Mouse (Mus musculus) cerebellum, postnatal 25 days (tissue): ENCODE results near the gene Cux2.
A peak's percentile ranks its signal among the peaks of the same experiment; 100 is the strongest.
"Not testable (repeated sequence)": the region's sequence is repeated elsewhere in the genome, so short reads cannot be mapped to it uniquely, and the experiment has no call there.

Source experiments
- DNase-seq, 2 experiments: peaks; one replicate each; pipeline ENCODE4 v3.0.0; 2021; ENCODE audit warnings: mixed read lengths in 2 of 2

Cux2 gene

DNA sequence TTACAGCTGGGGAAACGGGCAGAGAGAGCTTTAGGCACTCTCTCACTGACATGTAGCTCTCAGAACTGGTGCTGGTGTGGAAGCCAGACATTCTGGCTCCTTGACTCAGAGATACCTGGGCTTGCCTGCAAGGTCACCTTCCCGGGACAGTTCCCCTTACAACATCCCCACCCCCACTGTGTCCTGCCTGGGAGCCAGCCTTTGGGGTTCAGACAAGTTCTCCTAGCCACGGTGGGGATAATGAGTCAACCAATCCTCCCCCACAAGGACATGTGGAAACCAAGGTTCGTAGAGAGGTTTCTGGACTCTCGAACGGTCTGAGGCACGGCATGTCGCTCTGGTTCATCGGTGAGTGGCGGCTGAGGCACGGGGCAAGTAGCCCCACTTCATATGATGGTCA, 193.2 kb downstream of the Cux2 start:
- no peak for DNase-seq

DNA sequence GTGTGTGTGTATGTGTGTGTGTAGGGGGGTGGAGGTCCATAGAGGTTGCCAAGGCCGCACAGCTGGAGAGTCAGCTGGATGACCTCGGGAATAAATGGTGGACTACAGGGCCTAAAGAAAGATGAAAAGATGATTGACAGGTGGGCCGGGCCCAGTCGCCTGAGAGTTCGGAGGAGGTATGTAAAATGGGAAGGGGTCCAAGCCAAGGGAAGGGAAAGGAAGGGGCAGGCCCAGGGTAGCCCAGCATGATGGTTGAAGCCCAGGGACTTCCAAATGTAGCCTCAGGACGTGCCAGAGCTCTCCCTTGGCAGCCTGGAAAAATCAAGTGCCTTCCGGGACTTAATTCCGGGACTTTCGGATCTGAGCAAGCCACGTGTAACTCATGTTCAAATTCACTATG, 195.1 kb downstream of the Cux2 start:
- DNase-seq = no peak

DNA sequence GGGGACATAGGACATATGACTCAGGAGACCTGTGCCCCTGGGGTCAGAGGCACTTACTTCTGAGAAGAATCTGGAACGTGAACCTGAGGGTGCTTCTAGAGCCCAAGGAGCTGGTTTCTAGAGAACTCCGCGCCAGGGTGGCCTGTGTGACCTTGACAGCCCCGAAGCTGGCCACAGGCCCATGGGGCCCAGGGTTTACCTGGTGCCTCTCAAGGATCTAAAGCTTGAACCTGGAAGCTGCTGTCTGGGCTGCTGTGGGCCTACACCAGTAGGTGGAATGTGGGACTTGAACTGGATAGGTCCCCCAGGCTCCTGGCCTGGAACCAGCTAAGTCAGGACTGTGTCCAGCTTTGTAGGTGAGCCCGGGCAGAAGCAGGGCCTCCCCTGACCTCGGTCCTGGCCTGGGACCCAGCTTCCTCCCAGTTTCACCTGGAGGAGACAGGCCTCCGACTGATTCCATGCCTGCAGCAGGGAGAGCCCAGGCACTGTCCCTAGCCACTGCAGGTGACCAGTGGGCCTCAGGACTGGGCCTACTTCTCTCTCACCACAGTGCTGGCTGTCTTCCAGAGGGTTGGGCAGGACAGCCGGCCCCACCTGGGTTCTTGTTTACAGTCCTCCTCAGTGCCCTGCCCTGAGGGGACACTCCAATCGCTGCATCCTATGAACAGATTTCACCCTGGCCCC, 196.4 kb downstream of the Cux2 start:
- peak; percentile 43 to 65 for DNase-seq

DNA sequence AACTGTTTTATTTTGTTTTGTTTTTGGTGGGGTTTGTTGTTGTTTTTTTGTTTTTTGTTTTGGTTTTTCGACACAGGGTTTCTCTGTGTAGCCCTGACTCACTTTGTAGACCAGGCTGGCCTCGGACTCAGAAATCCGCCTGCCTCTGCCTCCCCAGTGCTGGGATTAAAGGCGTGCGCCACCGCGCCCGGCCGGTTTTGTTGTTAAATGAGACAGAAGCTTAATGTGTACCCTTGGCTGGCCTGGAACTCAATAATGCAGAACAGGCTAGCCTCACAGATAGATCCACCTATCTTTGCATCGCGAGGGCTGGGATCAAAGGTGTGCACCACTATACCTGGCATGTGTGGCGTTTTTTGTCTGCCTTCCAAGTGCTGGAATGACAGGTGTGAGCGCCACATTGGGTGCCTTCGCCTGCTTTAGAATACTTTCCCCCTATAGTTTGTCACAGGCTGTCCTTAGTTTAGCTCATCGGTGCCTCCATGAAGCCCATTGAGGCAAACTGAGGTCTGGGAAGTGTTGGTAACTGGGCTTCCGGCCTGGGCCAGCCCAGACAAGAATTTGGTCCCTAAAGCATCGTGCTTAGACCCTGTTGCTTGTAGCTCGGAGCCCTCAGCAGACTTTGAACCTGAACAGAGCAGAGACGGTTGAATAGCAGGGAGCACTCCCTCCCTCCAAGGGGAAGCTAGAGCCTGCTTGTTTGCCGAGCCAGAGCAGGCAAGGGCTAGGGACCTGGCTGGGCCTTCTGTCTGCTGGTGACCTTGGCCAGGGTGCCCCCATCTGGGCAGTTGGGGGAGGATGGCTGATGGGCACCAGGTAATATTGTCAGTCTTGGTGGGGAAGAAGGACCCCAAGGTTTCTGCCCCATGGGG, 200.2 kb downstream of the Cux2 start:
- peak in 1 of 2 experiments; percentile 39 for DNase-seq

DNA sequence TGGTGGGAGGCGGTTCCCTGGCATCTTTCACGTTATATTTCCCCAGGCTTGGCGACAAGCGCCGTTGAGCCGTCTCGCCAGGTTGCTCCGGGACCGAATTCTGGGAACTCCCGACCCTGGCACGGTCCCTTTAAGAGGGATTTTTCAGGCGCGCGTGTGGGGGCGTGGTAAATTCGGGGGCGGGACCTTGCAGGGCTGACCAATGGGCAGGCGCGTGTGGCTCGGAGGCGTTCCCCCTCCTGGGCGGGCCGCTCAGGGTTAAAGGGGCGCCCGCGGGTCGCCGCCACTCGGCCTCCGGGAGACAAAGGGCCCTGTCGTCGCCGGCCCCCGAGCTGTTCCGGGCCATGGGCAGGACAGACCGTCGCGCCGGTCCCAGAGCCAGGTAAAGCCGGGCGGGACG, 201.2 kb downstream of the Cux2 start, which contains the start of gene Pheta1:
Gene Pheta1 (plus strand): TSS at position 242 of the 400 bp plus-strand sequence.
- peak; percentile 95 to 97 for DNase-seq

DNA sequence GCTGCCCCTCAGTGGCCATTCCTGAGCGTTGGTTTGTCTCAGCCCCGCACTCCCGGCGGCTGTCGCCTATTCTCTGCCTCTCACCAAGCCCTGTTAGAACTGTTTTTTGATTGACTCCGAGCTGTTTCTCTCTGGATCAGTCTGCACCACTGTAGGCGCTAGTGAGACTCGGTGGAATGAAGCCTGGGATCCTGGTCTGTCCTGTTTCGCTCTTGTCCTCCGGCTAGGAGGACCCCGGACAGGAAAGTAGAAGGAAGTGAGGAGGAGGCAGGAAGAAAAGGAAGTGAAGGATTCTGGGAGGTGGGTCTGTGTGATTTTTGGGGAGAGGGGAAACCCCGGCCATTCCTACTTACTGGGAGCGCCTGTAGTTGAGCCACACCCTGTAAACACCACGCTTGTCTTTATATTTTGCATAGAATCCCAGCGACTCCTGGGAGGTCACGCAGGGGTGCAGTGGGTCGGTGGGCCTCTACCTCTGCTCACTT, 201.8 kb downstream of the Cux2 start:
- peak; percentile 61 to 67 for DNase-seq

DNA sequence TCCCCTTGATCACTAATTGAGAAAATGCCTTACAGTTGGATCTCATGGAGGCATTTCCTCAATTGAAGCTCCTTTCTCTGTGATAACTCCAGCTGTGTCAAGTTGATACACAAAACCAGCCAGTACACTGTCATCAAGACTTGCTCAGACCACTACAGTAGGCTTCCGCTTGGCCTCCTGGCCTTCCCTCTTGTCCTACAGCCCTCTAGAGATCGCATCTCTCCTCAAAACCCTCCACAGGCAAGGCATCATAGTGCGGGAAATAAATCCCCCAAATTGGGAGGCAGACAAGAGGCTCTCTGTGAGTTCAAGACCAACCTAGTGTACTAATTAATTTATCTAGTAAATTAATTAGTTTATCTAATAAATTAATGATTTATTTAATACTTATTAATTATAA, 202.6 kb downstream of the Cux2 start:
- not testable (repeated sequence) for DNase-seq

DNA sequence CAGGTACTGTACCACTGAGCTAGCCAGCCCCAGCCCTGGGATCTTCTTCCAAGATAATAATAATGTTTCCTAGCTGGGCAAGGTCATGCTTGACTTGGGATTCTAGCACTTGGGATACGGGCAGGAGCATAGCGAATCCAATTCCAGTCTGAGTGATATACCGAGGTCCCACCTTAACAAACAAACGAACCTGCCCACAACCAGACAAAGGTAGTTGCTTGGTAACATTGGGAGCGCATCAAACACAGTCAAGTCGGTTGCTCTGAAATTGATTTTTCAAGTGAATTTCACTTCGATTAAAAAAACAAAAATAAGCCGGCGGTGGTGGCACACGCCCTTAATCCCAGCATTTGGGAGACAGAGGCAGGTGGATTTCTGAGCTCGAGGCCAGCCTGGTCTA, 203.6 kb downstream of the Cux2 start:
- no peak for DNase-seq

DNA sequence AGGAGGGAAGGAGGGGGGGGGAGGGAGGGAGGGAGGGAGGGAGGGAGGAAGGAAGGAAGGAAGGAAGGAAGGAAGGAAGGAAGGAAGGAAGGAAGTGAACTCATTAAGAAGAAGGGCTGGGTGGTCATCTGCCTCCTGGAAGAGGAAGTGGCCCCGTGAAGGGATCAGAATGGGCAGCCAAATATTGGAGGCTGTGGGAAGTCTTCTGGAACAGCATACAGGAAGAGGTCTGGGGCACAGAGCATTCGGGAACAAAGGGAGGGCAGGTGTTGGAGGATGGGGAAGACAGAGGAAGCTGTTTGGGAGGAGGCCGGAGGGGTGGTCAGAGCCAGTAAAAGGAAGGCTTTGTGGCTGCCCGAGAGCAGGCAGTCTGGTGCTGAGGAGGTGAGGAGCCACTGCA, 204.5 kb downstream of the Cux2 start:
- no peak for DNase-seq

DNA sequence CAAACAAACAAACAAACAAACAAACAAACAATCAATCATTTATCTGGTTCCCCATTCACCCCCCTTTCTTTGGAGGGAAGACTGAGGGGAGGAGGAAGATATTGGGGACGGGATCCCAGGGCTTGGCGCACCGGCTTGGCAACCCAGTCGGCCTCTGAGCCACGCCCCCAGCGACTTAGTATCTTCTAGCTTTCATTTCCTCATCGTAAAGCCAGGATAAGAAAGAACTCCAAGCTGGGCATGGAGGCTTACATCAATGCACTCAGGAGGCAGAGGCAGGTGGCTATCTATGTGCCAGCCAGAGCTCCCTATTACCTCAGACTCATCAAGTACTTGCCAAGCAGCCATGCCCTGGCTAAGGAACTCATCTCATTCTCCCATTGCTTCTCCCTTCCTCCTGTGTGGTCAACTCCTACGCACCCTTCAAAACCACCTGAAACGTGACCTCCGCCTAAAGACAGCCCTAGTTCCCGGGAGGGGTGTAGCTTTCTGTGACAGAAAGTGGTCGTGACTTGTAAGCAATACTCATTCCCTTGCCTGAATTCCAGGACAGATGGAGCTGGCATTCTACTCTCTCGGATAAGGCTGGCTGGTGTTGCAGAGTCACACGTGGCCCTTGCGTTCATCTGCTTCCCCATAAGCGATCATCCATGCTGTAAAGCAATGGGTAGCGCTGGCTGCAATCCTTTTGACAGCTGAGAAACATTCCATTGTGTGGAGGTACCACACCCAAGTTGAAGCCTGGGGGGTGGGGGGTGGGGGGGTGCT, 206.6 kb downstream of the Cux2 start:
- DNase-seq = no peak

DNA sequence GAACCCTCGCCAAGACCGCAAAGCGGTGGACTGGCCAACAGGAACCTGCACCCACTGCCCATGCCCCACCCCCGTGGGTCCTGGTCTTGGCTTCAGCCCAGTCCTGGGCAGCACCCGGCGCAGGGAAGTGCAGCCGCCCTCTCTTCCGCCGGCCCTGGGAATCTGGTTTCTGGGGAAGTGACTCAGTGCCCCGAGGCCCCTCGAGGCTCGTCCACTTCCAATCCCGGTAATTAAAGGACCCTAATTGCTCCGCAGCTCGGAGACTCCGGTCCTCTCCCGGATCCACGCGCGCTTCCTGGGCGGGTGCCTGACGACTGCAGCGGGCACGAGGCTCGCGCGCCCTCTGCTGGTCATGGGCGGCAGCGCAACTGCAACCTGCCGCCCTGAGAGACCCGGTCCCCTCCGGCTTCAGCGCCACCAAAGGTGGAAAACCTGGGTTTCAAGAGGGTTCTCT, 207.2 kb downstream of the Cux2 start:
- peak; percentile 93 to 95 for DNase-seq

DNA sequence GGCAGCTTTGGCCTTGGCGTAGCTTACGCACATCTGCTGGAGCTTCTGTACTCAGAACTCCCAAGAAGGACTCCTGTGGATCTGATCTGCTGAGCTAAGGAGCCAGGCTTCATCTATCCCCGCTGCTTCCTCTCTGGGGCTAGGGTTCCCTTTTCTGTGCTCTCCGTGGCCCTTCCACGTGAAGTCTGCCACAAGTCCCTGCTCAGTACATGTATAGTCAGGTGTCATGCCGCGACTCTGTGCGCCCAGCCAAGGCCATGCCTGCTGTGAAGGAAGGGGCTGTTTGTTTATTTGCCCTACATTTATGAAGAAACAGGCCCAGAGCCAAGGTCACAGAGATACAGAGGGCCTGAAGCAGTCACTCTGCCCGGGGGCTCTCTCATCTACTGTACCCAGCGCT, 207.9 kb downstream of the Cux2 start:
- peak in 1 of 2 experiments; percentile 20 for DNase-seq

DNA sequence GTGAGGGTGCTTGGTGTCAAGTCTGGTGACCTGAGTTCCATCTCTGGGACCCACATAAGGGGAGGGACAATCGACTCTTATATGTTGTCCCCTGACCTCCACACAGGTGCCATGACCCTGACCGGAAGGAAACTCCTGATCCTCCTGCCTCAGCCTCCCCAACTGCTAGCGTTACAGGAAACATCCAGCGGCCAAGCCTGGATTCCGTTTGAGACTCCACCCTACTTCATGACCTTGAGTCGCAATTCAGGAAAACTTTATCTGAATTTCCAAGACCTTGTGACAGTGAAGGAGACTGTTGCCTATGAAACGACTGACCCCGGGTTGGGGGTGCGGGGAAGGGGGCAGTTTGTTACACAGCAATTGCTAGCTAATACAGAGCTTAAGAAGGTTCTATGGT, 208.4 kb downstream of the Cux2 start:
- DNase-seq = no peak

DNA sequence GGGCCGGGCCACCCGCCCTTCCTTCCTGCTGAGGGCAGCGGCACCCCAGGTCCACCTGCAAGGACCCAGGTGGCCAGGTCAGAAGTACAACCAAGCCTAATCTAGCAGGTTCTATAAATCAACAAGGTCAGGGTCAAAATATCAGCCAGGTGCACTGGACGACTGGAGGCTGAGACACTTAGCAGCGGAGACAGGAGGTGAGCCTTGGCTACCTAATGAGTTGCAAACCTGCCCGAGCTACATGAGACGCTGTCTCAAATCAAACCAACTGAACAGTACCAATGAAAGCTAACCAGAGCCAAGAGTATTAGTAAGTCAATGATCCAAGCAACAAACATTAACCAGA, 210.8 kb downstream of the Cux2 start:
- no peak for DNase-seq

DNA sequence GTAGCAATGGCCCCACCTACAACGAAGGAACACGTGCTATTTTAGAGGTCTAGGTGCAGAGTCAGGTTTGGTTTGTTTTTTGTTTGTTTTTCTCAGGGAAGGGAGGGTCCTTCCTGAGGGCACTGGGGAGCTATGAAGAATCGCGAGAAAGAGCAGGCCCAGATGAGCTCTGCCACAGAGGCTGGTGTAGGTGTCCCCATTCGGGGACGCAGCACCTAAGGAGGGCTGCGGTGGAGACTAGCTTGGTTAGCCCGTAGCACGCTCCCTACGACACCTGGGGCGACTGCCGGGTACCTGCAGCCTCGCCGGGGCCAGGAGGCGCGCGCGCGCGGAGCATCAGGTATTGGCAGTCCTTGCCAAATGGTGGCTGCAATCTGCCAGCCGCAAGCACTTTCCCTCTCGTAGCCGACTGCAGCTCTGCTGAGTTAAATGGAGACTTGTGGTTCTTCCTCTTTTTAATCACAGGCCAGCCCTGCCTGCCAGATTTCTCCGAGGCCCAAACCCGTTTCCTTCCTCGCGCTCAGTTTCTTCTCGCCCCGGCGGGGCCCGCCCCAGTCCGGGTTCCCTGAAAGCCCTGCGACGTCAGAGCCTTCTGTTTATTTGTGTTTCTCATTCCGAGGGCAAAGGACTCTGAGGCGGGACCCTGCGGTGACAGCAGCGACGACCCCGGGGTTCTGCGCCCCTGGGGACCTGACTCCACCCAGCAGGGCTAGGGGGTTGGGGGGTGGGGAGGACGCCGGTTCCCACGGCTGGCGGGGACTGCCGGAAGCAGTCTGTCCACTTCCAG, 211.4 kb downstream of the Cux2 start:
- peak; percentile 73 to 78 for DNase-seq

DNA sequence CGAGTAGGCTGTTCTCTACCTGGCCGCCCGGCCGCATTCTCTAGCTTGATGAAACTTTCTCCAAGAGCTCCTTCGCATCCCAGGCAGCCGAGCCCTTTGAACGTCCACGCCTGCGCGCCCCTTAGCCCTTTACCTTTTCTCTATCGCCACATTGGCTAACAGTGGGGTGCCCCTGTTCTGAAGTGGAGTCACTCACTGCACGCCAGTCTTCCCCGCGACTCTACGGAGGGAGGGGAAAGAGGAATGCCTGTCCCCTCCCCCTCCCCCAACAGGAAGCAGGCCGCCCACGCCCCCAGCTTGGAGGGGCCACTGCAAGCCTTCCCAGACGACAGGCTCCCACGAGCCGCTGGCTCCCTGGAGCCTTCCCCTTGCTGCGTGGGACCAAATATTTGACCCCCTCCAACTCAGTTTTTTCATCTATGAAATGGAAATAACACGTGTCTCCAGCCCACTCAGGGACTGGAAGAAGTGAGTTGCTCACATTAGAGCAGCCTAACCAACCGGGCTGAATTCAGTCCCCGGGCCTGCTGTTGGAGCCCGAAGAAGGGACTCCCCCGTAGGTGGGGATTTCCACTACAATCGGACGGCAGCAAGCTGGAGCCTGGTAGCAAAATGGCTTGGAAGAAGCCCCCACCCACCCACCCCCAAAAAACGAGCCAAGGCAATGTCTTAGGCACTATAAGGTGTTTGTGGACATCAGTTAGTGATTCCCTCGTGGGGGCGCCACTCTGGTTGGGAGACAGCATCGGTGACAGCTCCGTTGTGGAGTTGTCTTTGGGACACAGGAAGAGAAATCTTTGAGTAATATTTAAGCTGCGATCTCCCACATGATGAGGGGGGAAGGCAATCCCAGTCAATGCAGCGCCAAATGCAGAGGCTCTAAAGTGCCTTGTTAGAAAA, 212.2 kb downstream of the Cux2 start, which contains the start of gene Sh2b3:
Gene Sh2b3 (minus strand): TSS at position 206 of the 900 bp plus-strand sequence.
- DNase-seq = no peak

DNA sequence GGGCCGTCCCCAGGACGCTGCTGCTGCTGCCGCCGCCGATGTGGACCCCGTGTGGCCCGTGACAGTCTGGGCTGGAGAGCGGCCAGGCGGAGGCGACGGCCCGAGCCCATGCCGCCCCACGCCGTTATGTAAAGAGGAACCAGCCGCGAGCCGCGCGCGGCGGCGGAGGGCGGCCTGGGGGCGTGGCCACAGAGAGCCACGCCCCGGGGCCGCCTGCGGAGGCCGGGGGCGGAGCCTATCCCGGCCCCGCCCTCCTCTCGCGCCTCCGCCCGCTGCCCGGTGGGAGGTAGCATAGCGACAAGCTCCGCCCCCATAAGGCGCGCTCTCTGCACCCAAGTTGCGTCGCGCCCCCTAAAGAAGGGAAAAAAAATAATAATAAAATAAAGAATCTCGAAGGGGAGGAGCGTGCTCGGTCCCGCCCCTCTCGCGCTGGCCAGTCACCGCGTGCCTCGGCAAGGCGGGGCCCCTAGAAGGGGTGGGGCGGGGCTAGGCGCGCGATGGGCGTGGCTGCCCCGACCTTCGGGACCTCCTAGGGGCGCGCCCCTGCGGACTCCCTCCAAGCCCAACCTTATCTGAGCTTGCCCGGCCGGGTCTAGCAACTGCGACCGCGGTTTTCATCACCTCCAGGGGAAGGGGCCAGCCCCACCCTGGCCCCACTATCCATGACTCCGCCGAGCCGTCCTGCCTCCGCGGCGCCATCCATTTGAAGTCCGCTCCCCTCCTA, 213.0 kb downstream of the Cux2 start:
- peak; percentile 86 to 90 for DNase-seq

DNA sequence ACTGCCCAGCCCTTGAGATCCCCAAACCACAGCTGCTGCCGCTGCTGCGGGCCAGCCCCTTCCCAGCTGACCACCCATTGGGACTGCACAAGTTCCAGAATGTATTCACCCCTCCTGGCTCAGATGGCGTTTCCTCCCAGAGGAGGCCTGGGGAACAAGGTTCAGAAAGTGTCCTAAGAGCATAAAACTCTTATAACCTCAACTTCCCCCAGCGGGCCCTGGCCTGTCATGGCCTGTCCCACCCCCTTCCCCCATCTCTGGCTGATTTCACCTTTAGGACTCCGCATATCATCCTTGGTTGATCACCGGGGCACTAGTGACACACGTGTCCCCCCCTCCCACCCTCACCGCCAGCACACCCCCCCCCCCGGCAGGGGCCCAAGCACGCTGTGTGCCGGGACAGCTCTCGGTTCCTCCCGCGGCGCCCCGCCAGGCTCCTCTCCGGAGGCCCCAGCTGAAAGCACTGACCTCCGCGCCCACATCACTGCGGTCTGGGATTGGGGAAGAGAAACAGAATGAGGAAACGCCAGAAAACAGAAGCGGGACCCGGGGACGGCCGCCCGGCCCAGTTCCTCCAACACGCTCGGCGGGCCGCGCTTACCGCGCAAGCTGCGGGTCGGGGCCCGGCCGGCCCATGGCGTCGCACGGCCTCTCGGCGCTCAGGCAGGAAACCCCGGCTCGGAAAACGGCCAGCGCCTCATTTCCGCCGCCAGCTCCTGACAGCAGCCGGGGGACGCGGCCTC, 213.8 kb downstream of the Cux2 start:
- DNase-seq = no peak

DNA sequence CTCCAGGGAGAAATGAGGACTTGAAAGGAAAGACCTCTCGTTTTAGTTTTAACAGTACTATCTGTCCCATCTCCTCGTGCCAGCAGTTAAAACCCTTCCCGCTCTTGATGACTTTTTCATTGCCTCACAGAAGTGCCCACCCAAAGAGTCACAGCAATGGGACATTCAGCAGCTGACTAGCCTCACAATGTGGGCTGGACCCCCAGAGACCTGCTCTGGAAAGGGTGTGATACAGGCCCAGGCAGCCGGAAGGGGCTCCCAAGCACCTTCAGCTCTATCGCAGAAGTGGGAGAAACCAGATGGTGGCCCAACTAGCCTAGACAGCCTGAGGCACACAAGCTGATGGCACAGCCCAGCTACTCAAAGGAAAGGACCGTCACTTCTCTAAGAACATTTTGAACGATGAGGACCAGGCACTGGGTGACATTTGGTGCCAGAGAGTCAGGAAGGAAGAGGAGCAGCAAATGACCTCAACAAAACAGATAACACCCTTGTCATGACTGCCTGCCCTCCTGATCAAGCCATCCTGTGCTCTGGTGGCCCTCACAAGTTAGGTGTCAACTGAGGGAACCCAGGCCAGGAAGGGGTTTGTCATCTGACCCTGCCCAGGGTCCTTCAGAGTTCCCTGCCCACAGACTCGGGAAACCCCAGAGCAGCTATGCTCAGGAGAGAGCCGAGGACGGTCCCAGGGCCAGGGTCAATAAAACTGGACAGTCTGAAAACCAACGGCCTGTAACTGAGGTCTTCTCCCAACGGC, 214.7 kb downstream of the Cux2 start:
- DNase-seq = peak in 1 of 2 experiments; percentile 33
